Mouse (Mus musculus) forebrain, embryonic 12.5 days (tissue): ENCODE results near the gene Bdkrb2. TPM values are rescaled to one million over a fixed set of nuclear protein-coding genes. Genes with fewer than 3 reads are reported as not detected.
A peak's percentile ranks its signal among the peaks of the same experiment; 100 is the strongest.

ENCODE experiments used
- ATAC-seq: fragments of 200-750 bp; cut with Nextera tagmentation; 2 replicates; pipeline ENCODE4 v1.8.0; 2017; ENCODE audit warnings: moderate TSS enrichment; ENCODE audit not compliant: low FRiP score
- H3K27ac ChIP-seq: fragments of 300-500 bp; sonication (generic); 2 replicates; pipeline ENCODE4 v1.5.1; 2016; ENCODE audit warnings: mild to moderate bottlenecking
- H3K27me3 ChIP-seq: fragments of 300-500 bp; sonication (generic); 2 replicates; pipeline ENCODE4 v1.6.1; 2016; ENCODE audit warnings: mild to moderate bottlenecking
- H3K36me3 ChIP-seq: fragments of 300-500 bp; sonication (generic); replicated peaks from 2 replicates; pipeline ENCODE4 v1.6.1; 2016; ENCODE audit warnings: mild to moderate bottlenecking
- H3K4me1 ChIP-seq: fragments of 300-500 bp; sonication (generic); 2 replicates; pipeline ENCODE4 v1.6.1; 2016
- H3K4me2 ChIP-seq: fragments of 300-500 bp; sonication (generic); 2 replicates; pipeline ENCODE4 v1.6.1; 2016; ENCODE audit warnings: mild to moderate bottlenecking, moderate library complexity
- H3K4me3 ChIP-seq: fragments of 300-500 bp; sonication (generic); replicated peaks from 2 replicates; pipeline ENCODE4 v1.5.1; 2016; ENCODE audit warnings: mild to moderate bottlenecking
- H3K9ac ChIP-seq: fragments of 300-500 bp; sonication (generic); 2 replicates; pipeline ENCODE4 v1.6.1; 2016; ENCODE audit warnings: mild to moderate bottlenecking
- H3K9me3 ChIP-seq: fragments of 300-500 bp; sonication (generic); 2 replicates; pipeline ENCODE4 v1.6.1; 2016
- WGBS: fragments of 180-500 bp; shearing (Covaris S2); methylation state at CpG from one replicate; pipeline ENCODE4 v1.1.7; 2016; 5-methylcytosine and 5-hydroxymethylcytosine counted together
- polyA plus RNA-seq: library from polyadenylated mRNA; unstranded; fragments of >200 nt; fragmentation: Nextera tagmentation; extraction: Ambion mirVana; gene quantifications from 2 replicates; pipeline ENCODE4 v1.2.1, GENCODE M21; 2016

Bdkrb2 gene
- polyA plus RNA-seq, 1 experiment from 2014 or later: 0.40 TPM

GRCm38 (mm10) chr12:105601586-105601985, 38.6 kb downstream of the Bdkrb2 start:
- H3K9ac ChIP-seq: no peak overlapping the region

DNA sequence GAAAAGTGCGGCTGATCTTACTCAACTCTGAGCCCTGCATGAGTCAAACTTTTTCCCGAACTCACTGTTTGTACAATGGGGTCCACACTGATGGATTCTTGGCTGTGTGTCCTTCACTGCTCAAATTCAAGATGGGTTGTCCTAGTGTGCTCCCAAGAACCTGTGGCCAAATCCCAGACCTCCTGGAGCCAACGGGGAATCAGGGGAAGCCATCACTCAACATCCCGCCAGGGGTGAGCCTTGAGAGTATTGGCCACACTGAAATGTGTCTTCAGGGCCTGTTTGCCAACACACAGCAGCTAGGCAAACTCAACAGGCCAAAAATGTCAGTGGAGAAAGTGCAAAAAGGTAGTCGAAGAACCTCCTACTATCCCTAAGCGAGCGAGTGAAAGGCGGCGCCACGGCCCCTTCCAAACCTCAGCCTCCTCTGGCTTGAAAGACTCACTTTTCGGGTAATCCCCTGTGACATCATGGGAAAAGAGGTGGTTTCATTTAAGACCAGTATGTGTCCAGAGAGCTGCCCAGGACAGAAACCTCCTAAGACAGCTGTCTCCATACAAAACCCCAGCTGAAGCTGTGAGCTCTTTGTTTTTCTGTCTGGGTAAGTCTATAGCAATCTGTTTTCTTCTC, 39.7 kb downstream of the Bdkrb2 start, which contains the start of gene Bdkrb1:
Bdkrb1 (plus strand) TSS at position 505 of the 630 bp plus-strand sequence.
- H3K27me3 ChIP-seq: peaks cover 7% of the 10 kb centered on the region; the same call in 1 of the 2 replicates
- H3K9ac ChIP-seq: no peak within 1 kb of the TSS
- H3K4me2 ChIP-seq: no peak within 1 kb of the TSS
- no peak for ATAC-seq
- peaks cover 28% of the 10 kb centered on the region for H3K4me1 ChIP-seq
- H3K4me3 ChIP-seq: no peak within 1 kb of the TSS
- no peaks in the 10 kb centered on the region for H3K36me3 ChIP-seq
- 88% methylated on average over 11 of the region's 11 CpGs for WGBS
- H3K27ac ChIP-seq: no peak within 1 kb of the TSS
- no peaks in the 10 kb centered on the region for H3K9me3 ChIP-seq

More at GRCm38 (mm10) chr12:105601586-105601985, 38.6 kb downstream of the Bdkrb2 start:
- no peak for ATAC-seq
- H3K27me3 ChIP-seq: peaks cover 7% of the 10 kb centered on the region; the same call in 1 of the 2 replicates
- H3K9me3 ChIP-seq: no peaks in the 10 kb centered on the region
- no peak overlapping the region for H3K4me2 ChIP-seq
- no peak overlapping the region for H3K27ac ChIP-seq
- H3K4me3 ChIP-seq: no peak overlapping the region
- 57% methylated on average over 6 of the region's 6 CpGs for WGBS
- peaks cover 28% of the 10 kb centered on the region for H3K4me1 ChIP-seq
- H3K36me3 ChIP-seq: no peaks in the 10 kb centered on the region

DNA sequence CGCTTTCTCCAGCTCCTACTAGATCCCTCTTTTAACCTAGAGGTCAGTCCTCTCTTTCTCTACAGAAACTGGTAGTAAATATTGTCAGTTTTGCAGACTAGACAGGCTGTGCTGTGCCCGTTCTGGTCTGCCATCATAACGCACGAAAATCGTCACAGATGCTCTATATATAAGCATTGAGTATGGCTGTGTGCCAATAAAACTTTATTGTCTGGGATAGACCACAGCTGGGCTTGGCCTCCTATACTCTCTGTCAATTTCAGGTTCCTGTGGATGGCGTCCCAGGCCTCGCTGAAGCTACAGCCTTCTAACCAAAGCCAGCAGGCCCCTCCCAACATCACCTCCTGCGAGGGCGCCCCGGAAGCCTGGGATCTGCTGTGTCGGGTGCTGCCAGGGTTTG, 40.9 kb downstream of the Bdkrb2 start:
- H3K27ac ChIP-seq: no peak overlapping the region
- H3K4me2 ChIP-seq: no peak overlapping the region
- 93% methylated on average over 11 of the region's 11 CpGs for WGBS
- no peak overlapping the region for H3K9ac ChIP-seq
- H3K4me1 ChIP-seq: peaks cover 26% of the 10 kb centered on the region
- H3K9me3 ChIP-seq: no peaks in the 10 kb centered on the region
- H3K36me3 ChIP-seq: no peaks in the 10 kb centered on the region
- peaks cover 7% of the 10 kb centered on the region; the same call in 1 of the 2 replicates for H3K27me3 ChIP-seq
- no peak for ATAC-seq
- no peak overlapping the region for H3K4me3 ChIP-seq

GRCm38 (mm10) chr12:105605212-105605611, 42.2 kb downstream of the Bdkrb2 start:
- H3K9me3 ChIP-seq: no peaks in the 10 kb centered on the region
- no peak overlapping the region for H3K9ac ChIP-seq
- H3K27me3 ChIP-seq: peaks cover 7% of the 10 kb centered on the region; the same call in 1 of the 2 replicates
- H3K27ac ChIP-seq: no peak overlapping the region
- H3K4me1 ChIP-seq: peaks cover 23% of the 10 kb centered on the region
- no peak overlapping the region for H3K4me2 ChIP-seq
- ATAC-seq: no peak
- WGBS: 3% methylated on average over 8 of the region's 8 CpGs
- no peaks in the 10 kb centered on the region for H3K36me3 ChIP-seq
- no peak overlapping the region for H3K4me3 ChIP-seq

GRCm38 (mm10) chr12:105606881-105607280, 43.9 kb downstream of the Bdkrb2 start:
- H3K27me3 ChIP-seq: peaks cover 7% of the 10 kb centered on the region; the same call in 1 of the 2 replicates
- H3K9ac ChIP-seq: no peak overlapping the region
- H3K27ac ChIP-seq: no peak overlapping the region
- H3K4me2 ChIP-seq: no peak overlapping the region
- no peaks in the 10 kb centered on the region for H3K36me3 ChIP-seq
- no peak overlapping the region for H3K4me3 ChIP-seq
- peaks cover 15% of the 10 kb centered on the region for H3K4me1 ChIP-seq
- WGBS: 82% methylated on average over 4 of the region's 4 CpGs
- no peaks in the 10 kb centered on the region for H3K9me3 ChIP-seq
- no peak for ATAC-seq

- no peaks in the 10 kb centered on the region for H3K27me3 ChIP-seq
- H3K4me2 ChIP-seq: no peak overlapping the region
- H3K4me3 ChIP-seq: no peak overlapping the region
- H3K36me3 ChIP-seq: peaks cover 12% of the 10 kb centered on the region; the same call in 1 of the 2 replicates
- no peaks in the 10 kb centered on the region for H3K9me3 ChIP-seq
- no peak overlapping the region for H3K27ac ChIP-seq
- 0 out of 2 replicates have a peak, but pooled peaks cover 3% of the 10 kb centered on the region for H3K4me1 ChIP-seq
- no peak for ATAC-seq
- WGBS: 93% methylated on average over 2 of the region's 2 CpGs
- no peak overlapping the region for H3K9ac ChIP-seq
These were observed 48.0 kb downstream of the Bdkrb2 start for GRCm38 (mm10) chr12:105611045-105611444.

DNA sequence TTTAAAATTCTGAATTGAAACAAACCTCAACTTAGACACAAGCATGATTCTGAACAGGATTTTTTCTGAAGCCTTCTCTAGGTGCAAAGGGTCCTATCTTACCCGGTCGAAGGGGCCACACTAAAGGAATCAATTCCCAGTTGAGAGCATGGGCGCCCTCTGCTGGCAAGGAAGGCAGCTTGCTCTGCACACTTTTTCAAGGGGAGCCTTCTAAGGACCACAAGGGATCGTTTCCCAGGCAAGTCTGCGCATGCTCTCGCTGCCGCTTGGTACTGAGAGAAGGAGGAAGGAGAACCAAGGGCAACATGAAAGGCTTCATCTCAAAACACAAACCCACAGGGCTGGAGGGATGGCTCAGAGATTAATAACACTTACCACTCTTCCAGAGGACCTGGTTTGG, 48.7 kb downstream of the Bdkrb2 start:
- no peaks in the 10 kb centered on the region for H3K27me3 ChIP-seq
- no peak overlapping the region for H3K4me2 ChIP-seq
- WGBS: 21% methylated on average over 7 of the region's 7 CpGs
- no peak overlapping the region for H3K27ac ChIP-seq
- no peak overlapping the region for H3K4me3 ChIP-seq
- no peak overlapping the region for H3K9ac ChIP-seq
- 0 out of 2 replicates have a peak, but pooled peaks cover 3% of the 10 kb centered on the region for H3K4me1 ChIP-seq
- no peaks in the 10 kb centered on the region for H3K9me3 ChIP-seq
- ATAC-seq: peak; percentile 64; the same call in 1 of the 2 replicates
- H3K36me3 ChIP-seq: peaks cover 19% of the 10 kb centered on the region

DNA sequence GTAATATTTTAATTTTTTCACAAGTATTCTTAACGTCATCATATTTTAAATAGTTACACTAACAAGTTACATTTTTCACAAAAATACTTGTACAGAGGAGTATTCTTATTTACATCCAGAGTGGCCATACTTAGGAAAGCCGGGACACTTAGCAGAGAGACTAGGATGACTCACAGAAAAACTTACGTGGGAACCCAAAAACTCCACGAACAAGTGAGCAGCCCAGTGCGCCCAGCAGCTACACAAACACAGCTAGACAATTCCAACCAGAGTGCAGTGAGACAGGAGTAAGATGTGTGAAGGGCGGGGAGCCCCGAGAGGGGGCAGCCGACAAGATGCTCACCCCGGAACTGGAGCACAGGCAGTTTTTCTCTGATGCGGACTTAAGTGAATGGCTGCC, 50.5 kb downstream of the Bdkrb2 start:
- Histone ChIP-seq H3K27me3 (no peaks in the 10 kb centered on the region), H3K9ac (no peak overlapping the region), H3K27ac (no peak overlapping the region), H3K4me2 (no peak overlapping the region), H3K9me3 (no peaks in the 10 kb centered on the region), H3K36me3 (peaks cover 36% of the 10 kb centered on the region), H3K4me3 (no peak overlapping the region), H3K4me1 (0 out of 2 replicates have a peak, but pooled peaks cover 3% of the 10 kb centered on the region)
- WGBS: 88% methylated on average over 10 of the region's 10 CpGs
- no peak for ATAC-seq

GRCm38 (mm10) chr12:105622048-105622447, 59.0 kb downstream of the Bdkrb2 start:
- Histone ChIP-seq H3K27ac (no peak overlapping the region), H3K36me3 (peaks cover 68% of the 10 kb centered on the region), H3K9me3 (no peaks in the 10 kb centered on the region), H3K4me1 (no peaks in the 10 kb centered on the region), H3K9ac (no peak overlapping the region), H3K4me3 (no peak overlapping the region), H3K27me3 (no peaks in the 10 kb centered on the region), H3K4me2 (no peak overlapping the region)
- ATAC-seq: no peak
- 99% methylated on average over 7 of the region's 7 CpGs for WGBS

DNA sequence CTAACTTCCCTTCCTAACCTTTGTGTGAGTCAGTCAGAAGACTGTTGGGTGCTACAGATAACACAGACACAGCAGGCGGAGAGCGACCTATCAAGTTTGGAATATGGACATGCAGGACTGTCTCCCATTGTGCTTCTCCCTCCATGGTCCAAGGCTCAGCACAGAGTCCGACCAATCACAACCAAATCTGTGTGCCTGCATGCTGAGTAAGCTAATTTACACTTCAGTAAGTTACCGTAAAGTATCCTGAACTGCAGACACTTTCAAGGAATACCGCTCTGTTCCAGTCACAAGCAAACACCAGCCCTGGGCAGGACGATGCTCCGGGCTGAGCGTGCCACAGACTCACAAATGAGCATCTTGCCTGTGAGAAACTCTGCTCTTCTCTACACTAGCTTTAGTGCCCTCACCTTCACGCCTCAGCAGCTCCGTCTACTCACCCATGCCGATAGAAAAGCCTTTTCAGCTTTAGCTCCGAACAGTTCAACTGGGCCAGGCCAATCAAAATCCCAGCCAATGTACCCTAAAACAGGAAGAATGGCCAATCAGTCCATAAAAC, 60.0 kb downstream of the Bdkrb2 start:
- WGBS: 58% methylated on average over 12 of the region's 12 CpGs
- Histone ChIP-seq H3K4me2 (no peak overlapping the region), H3K27ac (no peak overlapping the region), H3K9ac (no peak overlapping the region), H3K9me3 (no peaks in the 10 kb centered on the region), H3K4me1 (no peaks in the 10 kb centered on the region), H3K4me3 (no peak overlapping the region), H3K27me3 (no peaks in the 10 kb centered on the region), H3K36me3 (peaks cover 66% of the 10 kb centered on the region)
- ATAC-seq: no peak

DNA sequence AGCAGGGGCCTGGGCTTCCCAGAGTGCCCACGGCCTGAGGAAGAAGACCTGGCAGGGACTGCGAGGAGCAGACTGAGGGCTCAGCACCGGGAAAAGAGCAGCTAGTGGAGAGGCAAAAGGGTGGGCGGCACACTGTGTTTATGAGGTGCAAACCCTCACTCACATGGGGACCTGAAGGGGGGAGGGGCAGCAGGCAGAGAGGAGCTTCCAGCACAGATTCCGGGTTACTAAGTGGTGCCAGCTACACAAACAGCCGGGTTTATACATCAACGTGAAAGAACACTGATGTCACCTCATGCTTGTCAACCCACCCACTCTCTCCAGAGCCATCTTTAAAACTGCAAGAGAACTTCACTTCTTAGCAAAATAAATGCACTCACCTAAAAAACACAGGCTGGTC, 62.8 kb downstream of the Bdkrb2 start:
- no peaks in the 10 kb centered on the region for H3K4me1 ChIP-seq
- H3K9ac ChIP-seq: no peak overlapping the region
- no peak overlapping the region for H3K4me3 ChIP-seq
- peaks cover 52% of the 10 kb centered on the region for H3K36me3 ChIP-seq
- no peak overlapping the region for H3K27ac ChIP-seq
- no peak for ATAC-seq
- H3K27me3 ChIP-seq: no peaks in the 10 kb centered on the region
- no peak overlapping the region for H3K4me2 ChIP-seq
- no peaks in the 10 kb centered on the region for H3K9me3 ChIP-seq
- WGBS: 82% methylated on average over 7 of the region's 7 CpGs

DNA sequence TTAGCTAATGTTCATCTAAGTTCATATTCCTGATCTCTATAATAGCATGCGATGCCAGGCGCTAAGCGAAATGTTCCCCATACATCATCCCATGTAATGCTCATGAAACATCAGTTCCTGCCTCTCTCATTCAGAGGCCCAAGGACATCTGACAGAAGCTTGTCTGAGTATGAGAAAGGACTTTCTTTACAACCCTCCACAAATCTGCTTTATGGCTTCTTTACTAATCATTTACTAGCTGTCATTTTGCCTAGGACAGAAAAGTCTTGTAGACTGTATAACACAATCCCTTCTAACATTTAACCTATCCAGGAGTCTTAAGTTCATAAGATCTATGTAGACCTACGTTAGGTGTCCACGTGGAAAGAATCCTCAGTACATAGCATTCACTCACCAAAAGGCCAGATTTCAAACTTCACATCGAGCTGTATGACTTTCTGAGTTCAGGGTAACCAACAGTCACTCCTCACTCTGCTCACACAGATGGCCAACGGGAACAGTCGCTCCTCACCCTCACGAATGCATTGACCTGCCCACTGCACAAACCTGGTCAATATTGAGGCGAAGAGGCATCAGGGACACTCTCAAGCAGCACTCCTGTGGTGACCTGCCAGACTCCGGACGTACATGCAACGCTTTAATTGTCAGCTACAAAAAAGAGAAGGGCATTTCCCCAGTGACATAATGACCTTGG, 71.5 kb downstream of the Bdkrb2 start:
- Histone ChIP-seq H3K4me2 (no peak overlapping the region), H3K27ac (no peak overlapping the region), H3K9me3 (no peaks in the 10 kb centered on the region), H3K9ac (no peak overlapping the region), H3K4me3 (no peak overlapping the region), H3K4me1 (no peaks in the 10 kb centered on the region), H3K27me3 (no peaks in the 10 kb centered on the region), H3K36me3 (peaks cover 66% of the 10 kb centered on the region)
- no peak for ATAC-seq
- WGBS: 95% methylated on average over 13 of the region's 13 CpGs
